Comparison of ENCODE assay signal across 8 mouse cellular contexts in genomic region chr5:31220448-31221303, GRCm38 (mm10). TPM values are rescaled to one million over a fixed set of nuclear protein-coding genes. Genes with fewer than 3 reads are reported as not detected.
DNase-seq lines count a peak whose midpoint lies in the region; ATAC-seq and TF ChIP-seq lines count a peak whose summit lies in the region.

Gene Ppm1g (minus strand): TSS chr5:31220687.

- in situ Hi-C loops in Patski (cut with MboI; ENCODE audit: low pct_unique_long_range_greater_than_20kb) = no loop called here

- H3K4me3 ChIP-seq in hindbrain, embryonic 14.5 days (replicated peaks; ENCODE audit: low read length) = peak within 1 kb of the TSS; percentile 83

- CTCF ChIA-PET in Patski (lab: Charles Lee) = interaction anchor here (0.6 to 1.2 kb wide), 4 partner anchors 18 to 108 kb away, joined by 3 to 4 read pairs (median 3); no protein-coding TSS in a partner anchor

- DNase-seq in Patski (ENCODE audit: low read depth, low spot score) = peak; percentile 75
- DNase-seq in cerebellum, postnatal 14 days = peak; percentile 98 to 99
- peak; percentile 86 to 92 for DNase-seq in frontal cortex, postnatal 25 days (ENCODE audit: low spot score in 2 of 2)
- DNase-seq in hindbrain, embryonic 14.5 days (ENCODE audit: low spot score) = peak; percentile 96
- DNase-seq in left cerebral cortex, adult 11 months (ENCODE audit: low spot score) = peak; percentile 88
- DNase-seq in lung, postnatal 4 days = peak; percentile 98 to 99
- DNase-seq in retina, postnatal 7 days (ENCODE audit: low read depth, low spot score) = peak; percentile 93
- DNase-seq in urinary bladder, adult 2 months (ENCODE audit: low spot score) = peak; percentile 98

- ATAC-seq in Patski = peak; percentile 96
- ATAC-seq in hindbrain, embryonic 14.5 days (ENCODE audit: low FRiP score) = peak; percentile 94

- H3K27me3 ChIP-seq in Patski = no peaks in the 10 kb centered on the region
- no peaks in the 10 kb centered on the region for H3K27me3 ChIP-seq in hindbrain, embryonic 14.5 days (ENCODE audit: control insufficient read depth, insufficient read depth, low read length)

- POLR2A ChIA-PET in Patski (lab: Charles Lee) = interaction anchor here (0.7 to 1.6 kb wide), 4 partner anchors 18 to 29 kb away, joined by 3 to 6 read pairs (median 6); partner anchors contain the start of genes Eif2b4, Gm9970, Nrbp1 and Snx17

- H3K4me2 ChIP-seq in hindbrain, embryonic 14.5 days (replicated peaks) = peak within 1 kb of the TSS; percentile 61

- no peaks in the 10 kb centered on the region for H3K9me3 ChIP-seq in hindbrain, embryonic 14.5 days (ENCODE audit: control insufficient read depth, low read length)

- WGBS in hindbrain, embryonic 14.5 days = under 1% methylated on average over 70 of the region's 70 CpGs

- peaks cover 15% of the 10 kb centered on the region; the same call in 1 of the 2 replicates for H3K4me1 ChIP-seq in hindbrain, embryonic 14.5 days (replicated peaks; ENCODE audit: control insufficient read depth, insufficient read depth, low read length)

- peak within 1 kb of the TSS; percentile 98 for H3K27ac ChIP-seq in hindbrain, embryonic 14.5 days

- no peaks in the 10 kb centered on the region for H3K36me3 ChIP-seq in hindbrain, embryonic 14.5 days (replicated peaks; ENCODE audit: control insufficient read depth, insufficient read depth)

- TF ChIP-seq CTCF in Patski (IDR thresholded peaks at IDR 0.05) = no peak

- H3K9ac ChIP-seq in hindbrain, embryonic 14.5 days = peak within 1 kb of the TSS; percentile 85

RNA-seq across cellular contexts. Expression of gene Ppm1g, which starts in this region (rescaled TPM):
- polyA plus RNA-seq in Patski (2021) = 194 TPM
- 162 TPM in 2 replicates for polyA plus RNA-seq in hindbrain, embryonic 14.5 days (2014; fragmentation: Nextera tagmentation; extraction: Ambion mirVana)
- polyA plus RNA-seq in urinary bladder, adult 2 months (2012; rRNA removed) = 67.0 and 73.4 TPM in 2 replicates

Comparison
In these comparisons a context has a peak if more than half of its experiments do, and no peak if none do; other contexts are left out.
1. Peak in every context shown above with its lines: DNase-seq, ATAC-seq, H3K4me3 ChIP-seq and H3K27ac ChIP-seq.